Mouse (Mus musculus): ENCODE results near the gene Slc25a13.

Gene Slc25a13

GRCm38 (mm10) chr6:6046729-6047424 lies 170.1 kb downstream of the Slc25a13 start:
- in situ Hi-C loops (cut with MboI, MseI) = no loop called here

GRCm38 (mm10) chr6:6038773-6039550 lies 178.0 kb downstream of the Slc25a13 start:
- in situ Hi-C loops (cut with MboI, MseI) = no loop called here

- in situ Hi-C loops (cut with MboI, MseI) = no loop called here
These were observed 189.3 kb downstream of the Slc25a13 start for GRCm38 (mm10) chr6:6027664-6028063.

DNA sequence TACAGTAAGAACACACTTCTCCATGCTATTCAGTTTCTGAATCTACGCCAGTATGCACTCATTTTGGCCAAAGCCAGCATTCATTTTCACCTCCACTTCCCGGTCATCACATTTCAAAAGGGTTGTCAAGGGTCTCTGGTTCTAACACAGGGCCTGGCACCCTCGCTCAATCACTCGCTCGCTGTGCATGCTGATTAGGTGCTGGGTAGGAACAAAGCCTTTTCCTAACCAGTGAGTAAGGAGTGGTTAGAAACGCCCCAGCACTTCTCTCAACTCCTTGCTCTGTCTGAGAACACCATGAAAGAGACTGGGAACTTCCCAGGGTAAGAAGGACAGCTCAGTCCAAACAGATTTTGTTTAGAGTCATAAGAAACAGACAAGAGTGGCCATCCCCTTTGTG lies 193.0 kb downstream of the Slc25a13 start:
- in situ Hi-C loops (cut with MboI, MseI) = no loop called here

- in situ Hi-C loops (cut with MboI, MseI) = no loop called here
These were observed 200.0 kb downstream of the Slc25a13 start for GRCm38 (mm10) chr6:6016931-6017330.

DNA sequence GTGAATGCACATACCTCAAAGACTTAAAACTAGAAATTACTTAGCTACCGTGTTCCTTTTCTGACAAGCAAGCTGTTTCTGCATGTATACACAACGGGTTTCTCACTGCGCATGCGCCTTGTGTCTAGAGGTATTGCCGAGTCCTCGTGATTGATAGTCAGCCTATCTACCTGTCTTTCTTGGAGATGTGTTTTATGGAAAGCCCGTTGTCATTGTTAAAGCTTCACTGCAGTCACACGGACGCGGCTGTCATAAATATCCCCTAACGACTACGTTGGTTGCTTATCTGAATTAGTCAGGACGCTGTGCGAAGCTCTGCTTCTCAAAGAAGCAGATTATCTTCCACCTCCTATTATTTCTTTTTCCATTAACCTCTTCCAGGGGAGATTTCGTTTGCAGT lies 201.4 kb downstream of the Slc25a13 start:
- in situ Hi-C loops (cut with MboI, MseI) = no loop called here

DNA sequence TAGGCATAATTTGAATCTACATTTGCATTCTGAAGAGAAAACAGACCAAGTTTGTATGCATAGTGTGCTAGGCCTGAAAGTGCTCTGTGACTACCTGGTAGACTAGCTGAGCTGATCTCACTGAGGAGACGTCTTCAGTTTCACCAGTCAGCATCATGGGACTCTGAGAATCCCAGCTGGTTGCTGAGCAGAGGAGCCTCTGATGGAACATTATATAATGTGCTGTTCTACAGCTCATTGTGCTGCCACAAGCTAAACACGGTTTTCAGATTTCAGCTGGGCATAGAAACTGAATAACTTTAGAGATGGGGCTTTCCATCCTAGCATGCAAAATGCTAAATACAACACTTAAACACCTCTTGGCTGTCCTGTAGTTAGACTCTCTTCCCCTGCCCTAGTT lies 205.6 kb downstream of the Slc25a13 start:
- in situ Hi-C loops (cut with MboI, MseI) = no loop called here

DNA sequence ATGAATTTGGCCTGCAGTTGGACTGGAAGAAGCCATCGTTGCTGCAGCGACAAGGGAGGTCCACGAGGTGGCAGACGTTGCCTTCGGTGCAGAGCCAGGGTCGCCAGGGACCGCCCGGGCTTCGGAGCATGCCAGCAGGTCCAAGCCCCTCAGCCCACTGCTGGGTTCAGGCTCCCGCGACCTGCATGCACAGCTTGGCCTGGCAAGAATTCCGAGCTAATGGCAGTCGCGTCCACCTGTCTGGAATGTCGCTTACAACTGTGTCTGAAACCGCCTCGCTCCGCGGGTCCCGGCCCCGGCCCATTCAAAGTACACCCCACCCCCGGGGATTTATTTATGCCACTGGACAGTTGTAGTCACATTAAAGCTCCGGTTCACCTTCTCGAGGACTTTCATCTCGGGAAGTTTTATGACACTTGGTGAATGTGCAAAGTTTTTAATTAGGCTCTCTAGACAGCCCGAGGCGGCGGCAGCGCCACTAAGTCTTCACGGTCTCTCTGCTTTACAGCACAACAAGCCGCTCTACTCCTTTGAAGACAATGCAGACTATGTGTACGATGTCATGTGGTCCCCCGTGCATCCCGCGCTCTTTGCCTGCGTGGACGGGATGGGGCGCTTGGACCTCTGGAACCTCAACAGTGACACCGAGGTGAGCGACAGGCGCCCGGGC lies 211.1 kb downstream of the Slc25a13 start:
- in situ Hi-C loops (cut with MboI, MseI) = no loop called here

- in situ Hi-C loops (cut with MboI, MseI) = no loop called here
These were observed 212.1 kb downstream of the Slc25a13 start for GRCm38 (mm10) chr6:6004756-6005485.

GRCm38 (mm10) chr6:6002061-6002460 lies 214.9 kb downstream of the Slc25a13 start:
- in situ Hi-C loops (cut with MboI, MseI) = no loop called here

DNA sequence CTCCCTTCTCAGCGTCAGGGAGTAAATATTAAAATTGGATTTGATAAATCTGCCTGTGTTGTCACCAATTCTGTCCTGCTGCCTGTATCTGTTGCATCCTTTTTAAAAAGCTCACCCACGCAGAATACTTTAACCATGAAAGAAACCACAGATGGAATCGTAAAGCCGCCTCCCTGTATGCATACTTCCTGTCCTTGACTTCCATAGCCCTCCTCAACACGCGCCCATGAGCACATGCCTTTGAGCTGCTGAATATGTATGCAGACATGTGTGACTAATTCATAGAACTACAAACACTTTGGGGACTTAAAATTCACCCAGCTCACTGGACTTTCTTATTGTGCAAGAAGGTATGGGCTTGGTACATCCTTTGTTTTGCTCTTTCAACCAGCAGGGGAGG lies 219.4 kb downstream of the Slc25a13 start:
- in situ Hi-C loops (cut with MboI, MseI) = no loop called here

- in situ Hi-C loops (cut with MboI, MseI) = no loop called here
These were observed 223.9 kb downstream of the Slc25a13 start for GRCm38 (mm10) chr6:5993056-5993455.

GRCm38 (mm10) chr6:5991817-5992755 lies 224.9 kb downstream of the Slc25a13 start:
- in situ Hi-C loops (cut with MboI, MseI) = no loop called here

DNA sequence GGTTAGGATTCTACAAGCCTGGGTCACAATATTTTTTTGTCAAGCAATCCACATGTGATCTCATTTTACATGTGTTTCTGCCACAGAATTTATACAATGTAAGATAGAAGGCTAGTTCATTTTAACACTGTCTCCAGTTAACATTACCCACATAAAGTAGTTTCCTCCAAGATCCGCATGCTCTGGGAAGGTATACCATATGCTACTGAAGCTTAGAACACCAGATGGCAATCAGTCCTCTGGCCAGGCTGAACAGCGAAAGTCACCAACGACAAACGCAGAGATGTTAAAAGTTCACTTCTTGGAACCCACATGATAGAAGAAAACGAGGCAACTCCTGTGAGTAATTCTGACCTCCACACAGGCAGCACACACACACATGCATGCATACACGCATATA lies 225.7 kb downstream of the Slc25a13 start:
- in situ Hi-C loops (cut with MboI, MseI) = no loop called here

All from regulatory T cell (primary cell).